Mouse (Mus musculus) lung, adult 2 months (tissue): ENCODE results near the gene Hsdl1.

Experiments used
- CTCF ChIP-seq: fragments of 200-500 bp; IDR thresholded peaks from 2 replicates; pipeline ENCODE4 v1.5.1; 2011; ENCODE audit warnings: mild to moderate bottlenecking, low read length, control low read depth; ENCODE audit not compliant: insufficient read depth
- POLR2A ChIP-seq: fragments of 200-500 bp; IDR thresholded peaks from 2 replicates; pipeline ENCODE4 v1.6.1; 2011; ENCODE audit warnings: low read depth, mild to moderate bottlenecking, control low read depth, low read length, borderline replicate concordance; ENCODE audit errors: extremely low read depth

DNA sequence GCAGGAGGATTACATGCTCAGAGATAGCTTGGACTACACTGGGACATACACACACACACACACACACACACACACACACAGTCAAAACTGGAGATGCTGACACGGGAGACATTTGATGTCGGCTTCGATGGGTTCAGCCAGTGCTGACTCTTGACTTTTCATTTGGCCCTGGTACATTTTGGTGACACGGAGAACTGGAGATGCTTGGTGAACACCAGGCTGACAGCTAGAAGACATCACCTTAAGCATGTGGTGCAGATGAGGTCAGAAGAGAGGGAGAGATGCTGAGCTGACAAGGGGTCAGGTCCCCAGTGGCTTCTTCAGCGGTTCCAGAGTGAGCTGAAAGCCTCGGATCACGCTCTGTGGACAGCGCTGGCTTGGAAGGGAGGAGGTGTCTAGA, 48.1 kb upstream of the Hsdl1 start:
- TF ChIP-seq CTCF (no peak), POLR2A (no peak)
